Mouse (Mus musculus): ENCODE measurements around the gene Angptl1. TPM values are rescaled to one million over a fixed set of nuclear protein-coding genes. Genes with fewer than 3 reads are reported as not detected.

Gene Angptl1
- polyA plus RNA-seq, 1 experiment from 2014 or later: 4.4 TPM

- H3K36me3 ChIP-seq: peaks cover 44% of the 10 kb centered on the region
Observed at GRCm38 (mm10) chr1:156885879-156886278, 47.5 kb downstream of the Angptl1 start.

GRCm38 (mm10) chr1:156888830-156889229 is 50.5 kb downstream of the Angptl1 start:
- Histone ChIP-seq H3K4me3 (no peak overlapping the region), H3K27me3 (no peaks in the 10 kb centered on the region), H3K27ac (no peak overlapping the region), H3K4me1 (replicated peaks) (no peaks in the 10 kb centered on the region), H3K9me3 (no peaks in the 10 kb centered on the region), H3K36me3 (peaks cover 33% of the 10 kb centered on the region), H3K9ac (no peak overlapping the region), H3K4me2 (no peak overlapping the region)
- ATAC-seq (ENCODE audit: low FRiP score): no peak
- 93% methylated on average over 4 of the region's 4 CpGs for WGBS

More at GRCm38 (mm10) chr1:156885879-156886278, 47.5 kb downstream of the Angptl1 start:
- Histone ChIP-seq H3K27me3 (no peaks in the 10 kb centered on the region), H3K27ac (no peak overlapping the region), H3K9ac (no peak overlapping the region), H3K4me3 (no peak overlapping the region), H3K4me1 (replicated peaks) (no peaks in the 10 kb centered on the region), H3K4me2 (no peak overlapping the region), H3K9me3 (no peaks in the 10 kb centered on the region)
- WGBS: 90% methylated on average over 2 of the region's 2 CpGs
- no peak for ATAC-seq (ENCODE audit: low FRiP score)

GRCm38 (mm10) chr1:156891561-156891960 is 53.2 kb downstream of the Angptl1 start:
- 91% methylated on average over 4 of the region's 4 CpGs for WGBS

GRCm38 (mm10) chr1:156901689-156902088 is 63.3 kb downstream of the Angptl1 start:
- H3K9me3 ChIP-seq: no peaks in the 10 kb centered on the region
- 93% methylated on average over 6 of the region's 6 CpGs for WGBS
- no peak for ATAC-seq (ENCODE audit: low FRiP score)
- H3K4me3 ChIP-seq: no peak overlapping the region
- H3K36me3 ChIP-seq: peaks cover 40% of the 10 kb centered on the region
- no peak overlapping the region for H3K27ac ChIP-seq
- peaks cover 6% of the 10 kb centered on the region; the same call in 1 of the 2 replicates for H3K4me1 ChIP-seq (replicated peaks)
- H3K27me3 ChIP-seq: no peaks in the 10 kb centered on the region
- no peak overlapping the region for H3K9ac ChIP-seq
- H3K4me2 ChIP-seq: no peak overlapping the region

More at GRCm38 (mm10) chr1:156891561-156891960, 53.2 kb downstream of the Angptl1 start:
- H3K27me3 ChIP-seq: no peaks in the 10 kb centered on the region
- H3K4me2 ChIP-seq: no peak overlapping the region
- H3K27ac ChIP-seq: no peak overlapping the region
- H3K4me3 ChIP-seq: no peak overlapping the region
- no peaks in the 10 kb centered on the region for H3K9me3 ChIP-seq
- no peaks in the 10 kb centered on the region for H3K4me1 ChIP-seq (replicated peaks)
- H3K9ac ChIP-seq: no peak overlapping the region
- H3K36me3 ChIP-seq: peaks cover 23% of the 10 kb centered on the region
- no peak for ATAC-seq (ENCODE audit: low FRiP score)

- WGBS: 99% methylated on average over 3 of the region's 3 CpGs
- Histone ChIP-seq H3K27me3 (no peaks in the 10 kb centered on the region), H3K4me2 (no peak overlapping the region), H3K9ac (no peak overlapping the region), H3K27ac (no peak overlapping the region), H3K36me3 (peaks cover 34% of the 10 kb centered on the region), H3K9me3 (no peaks in the 10 kb centered on the region), H3K4me3 (no peak overlapping the region), H3K4me1 (replicated peaks) (no peaks in the 10 kb centered on the region)
- no peak for ATAC-seq (ENCODE audit: low FRiP score)
Observed at GRCm38 (mm10) chr1:156903899-156904298, 65.5 kb downstream of the Angptl1 start.

GRCm38 (mm10) chr1:156905660-156906059 is 67.3 kb downstream of the Angptl1 start:
- Histone ChIP-seq H3K9me3 (no peaks in the 10 kb centered on the region), H3K4me3 (no peak overlapping the region), H3K9ac (no peak overlapping the region), H3K4me2 (no peak overlapping the region), H3K36me3 (peaks cover 22% of the 10 kb centered on the region), H3K4me1 (replicated peaks) (no peaks in the 10 kb centered on the region), H3K27me3 (no peaks in the 10 kb centered on the region), H3K27ac (no peak overlapping the region)
- ATAC-seq (ENCODE audit: low FRiP score): no peak
- WGBS: 84% methylated on average over 2 of the region's 2 CpGs

- H3K4me3 ChIP-seq: no peak overlapping the region
- no peaks in the 10 kb centered on the region for H3K27me3 ChIP-seq
- H3K4me2 ChIP-seq: no peak overlapping the region
- peaks cover 16% of the 10 kb centered on the region for H3K36me3 ChIP-seq
- 93% methylated on average over 4 of the region's 4 CpGs for WGBS
- 0 out of 2 replicates have a peak, but pooled peaks cover 4% of the 10 kb centered on the region for H3K4me1 ChIP-seq (replicated peaks)
- no peak overlapping the region for H3K9ac ChIP-seq
- H3K27ac ChIP-seq: no peak overlapping the region
- ATAC-seq (ENCODE audit: low FRiP score): no peak
- no peaks in the 10 kb centered on the region for H3K9me3 ChIP-seq
Observed at GRCm38 (mm10) chr1:156909265-156909664, 70.9 kb downstream of the Angptl1 start.

- no peak overlapping the region for H3K4me2 ChIP-seq
- no peak overlapping the region for H3K4me3 ChIP-seq
- H3K27ac ChIP-seq: no peak overlapping the region
- H3K9ac ChIP-seq: no peak overlapping the region
- no peaks in the 10 kb centered on the region for H3K9me3 ChIP-seq
- peaks cover 16% of the 10 kb centered on the region for H3K36me3 ChIP-seq
- 0 out of 2 replicates have a peak, but pooled peaks cover 4% of the 10 kb centered on the region for H3K4me1 ChIP-seq (replicated peaks)
- H3K27me3 ChIP-seq: no peaks in the 10 kb centered on the region
- ATAC-seq (ENCODE audit: low FRiP score): no peak
Observed at GRCm38 (mm10) chr1:156909866-156910265, 71.5 kb downstream of the Angptl1 start.

Other genes with a start within 250 kb of the Angptl1 start
- gene Tor3a, start 164.2 kb upstream of the Angptl1 start, polyA plus RNA-seq (2015; fragmentation: Nextera tagmentation; extraction: Ambion mirVana): 3.2 and 5.9 TPM in 2 replicates
- 27.0 and 27.9 TPM in 2 replicates for gene Fam20b, start 119.5 kb upstream of the Angptl1 start, polyA plus RNA-seq (2015; fragmentation: Nextera tagmentation; extraction: Ambion mirVana)
- 118 TPM in 2 replicates for gene Ralgps2, start 101.1 kb downstream of the Angptl1 start, polyA plus RNA-seq (2015; fragmentation: Nextera tagmentation; extraction: Ambion mirVana)